Mouse (Mus musculus): ENCODE results near the gene Cox7b. TPM values are rescaled to one million over a fixed set of nuclear protein-coding genes. Genes with fewer than 3 reads are reported as not detected.

The Cox7b gene
- total RNA-seq, 2 experiments from 2014 or later: 1,519 to 1,551 TPM

GRCm38 (mm10) chrX:106045928-106046327 lies 30.4 kb downstream of the Cox7b start:
- DNase-seq: no peak
- intact Hi-C loops (cut with DNase I): no loop called here

- intact Hi-C loops (cut with DNase I): no loop called here
- no peak for DNase-seq
Observed at GRCm38 (mm10) chrX:106048191-106048590, 32.7 kb downstream of the Cox7b start.

Other genes starting within 250 kb of the Cox7b start
- 10 to 100 TPM; 94.6 to 99.4 TPM for gene Atrx, start 86.3 kb upstream of the Cox7b start, total RNA-seq (2021)
- 10 to 100 TPM; 30.2 to 40.6 TPM for gene Magt1, start 3.8 kb upstream of the Cox7b start, total RNA-seq (2021)
- gene Atp7a, start 11.6 kb downstream of the Cox7b start, total RNA-seq (2021): 10 to 100 TPM in 1 of 2 experiments, 1 to 10 TPM in 1; 9.0 to 10.5 TPM
- gene Tlr13, start 127.5 kb downstream of the Cox7b start, total RNA-seq (2021): 1 to 10 TPM; 1.5 to 1.7 TPM
- gene Pgk1, start 171.4 kb downstream of the Cox7b start, total RNA-seq (2021): 100 to 1,000 TPM; 554 to 629 TPM
- 10 to 100 TPM in 1 of 2 experiments, 1 to 10 TPM in 1; 8.5 to 10.7 TPM for gene Taf9b, start 205.5 kb downstream of the Cox7b start, total RNA-seq (2021)
- not detected for gene Fnd3c2, start 239.7 kb downstream of the Cox7b start, total RNA-seq (2021)